ENCODE assay signal across 8 mouse cellular contexts in genomic region chr17:83213228-83213915, GRCm38 (mm10). TPM values are rescaled to one million over a fixed set of nuclear protein-coding genes. Genes with fewer than 3 reads are reported as not detected.
DNase-seq lines count a peak whose midpoint lies in the region; ATAC-seq and TF ChIP-seq lines count a peak whose summit lies in the region.

No protein-coding gene starts in this region.

- no peak for TF ChIP-seq POLR2A in thymus, adult 2 months (IDR thresholded peaks at IDR 0.05; ENCODE audit: control insufficient read depth, extremely low read depth, insufficient read depth, low read length, poor library complexity)

- H3K9ac ChIP-seq in kidney, embryonic 15.5 days: 0 out of 2 replicates have a peak overlapping the region, but pooled peaks have one; percentile 98
- H3K9ac ChIP-seq in embryonic facial prominence, embryonic 13.5 days: 0 out of 2 replicates have a peak overlapping the region, but pooled peaks have one; percentile 90
- no peak overlapping the region for H3K9ac ChIP-seq in hindbrain, postnatal 0 days (replicated peaks; ENCODE audit: low read length)
- H3K9ac ChIP-seq in midbrain, embryonic 15.5 days: no peak overlapping the region

- H3K4me2 ChIP-seq in kidney, embryonic 15.5 days: peak overlapping the region; percentile 95
- peak overlapping the region; percentile 93 for H3K4me2 ChIP-seq in embryonic facial prominence, embryonic 13.5 days
- peak overlapping the region; percentile 99; the same call in 1 of the 2 replicates for H3K4me2 ChIP-seq in hindbrain, postnatal 0 days (ENCODE audit: low read depth, low read length)
- H3K4me2 ChIP-seq in midbrain, embryonic 15.5 days: peak overlapping the region; percentile 95

- H3K9me3 ChIP-seq in kidney, embryonic 15.5 days (replicated peaks): no peaks in the 10 kb centered on the region
- no peaks in the 10 kb centered on the region for H3K9me3 ChIP-seq in embryonic facial prominence, embryonic 13.5 days
- H3K9me3 ChIP-seq in hindbrain, postnatal 0 days (ENCODE audit: low read length): no peaks in the 10 kb centered on the region
- no peaks in the 10 kb centered on the region for H3K9me3 ChIP-seq in midbrain, embryonic 15.5 days

- DNase-seq in kidney, adult 8-10 months: no peak
- DNase-seq in hindbrain, postnatal 0 days (ENCODE audit: low spot score): no peak
- DNase-seq in thymus, adult 2 months: no peak
- DNase-seq in right cerebral cortex, adult 18-20 months: no peak
- no peak for DNase-seq in lung, postnatal 36 days

- H3K36me3 ChIP-seq in kidney, embryonic 15.5 days: no peaks in the 10 kb centered on the region
- H3K36me3 ChIP-seq in embryonic facial prominence, embryonic 13.5 days: no peaks in the 10 kb centered on the region
- no peaks in the 10 kb centered on the region for H3K36me3 ChIP-seq in hindbrain, postnatal 0 days (ENCODE audit: insufficient read depth, low read length)
- H3K36me3 ChIP-seq in midbrain, embryonic 15.5 days (replicated peaks): no peaks in the 10 kb centered on the region
- H3K36me3 ChIP-seq in thymus, adult 2 months (ENCODE audit: control insufficient read depth, insufficient read depth, low read length): no peaks in the 10 kb centered on the region

- 54% methylated on average over 9 of the region's 9 CpGs for WGBS in kidney, embryonic 15.5 days
- WGBS in embryonic facial prominence, embryonic 13.5 days: 36% methylated on average over 9 of the region's 9 CpGs
- 56% methylated on average over 9 of the region's 9 CpGs for WGBS in hindbrain, postnatal 0 days
- WGBS in midbrain, embryonic 15.5 days: 46% methylated on average over 9 of the region's 9 CpGs
- 95% methylated on average over 9 of the region's 9 CpGs for WGBS in thymus, adult 2 months

- peak overlapping the region; percentile 94 for H3K27ac ChIP-seq in kidney, embryonic 15.5 days
- H3K27ac ChIP-seq in embryonic facial prominence, embryonic 13.5 days: peak overlapping the region; percentile 68
- H3K27ac ChIP-seq in hindbrain, postnatal 0 days: peak overlapping the region; percentile 88; the same call in 1 of the 2 replicates
- H3K27ac ChIP-seq in midbrain, embryonic 15.5 days: no peak overlapping the region
- no peak overlapping the region for H3K27ac ChIP-seq in thymus, adult 2 months (ENCODE audit: control insufficient read depth, insufficient read depth, low read length)

- ATAC-seq in kidney, embryonic 15.5 days (replicated peaks; ENCODE audit: low FRiP score): 0 out of 2 replicates have a peak, but pooled peaks have one; percentile 3
- peak; percentile 17; the same call in 1 of the 2 replicates for ATAC-seq in embryonic facial prominence, embryonic 13.5 days (ENCODE audit: insufficient number of reproducible peaks, insufficient read depth, low FRiP score, low TSS enrichment, low read depth)
- ATAC-seq in hindbrain, postnatal 0 days: no peak
- no peak for ATAC-seq in midbrain, embryonic 15.5 days (replicated peaks)

- no peak for TF ChIP-seq CTCF in hindbrain, postnatal 0 days (IDR thresholded peaks at IDR 0.05; ENCODE audit: low read depth)
- TF ChIP-seq CTCF in thymus, adult 2 months (IDR thresholded peaks at IDR 0.05; ENCODE audit: borderline replicate concordance, control insufficient read depth, extremely low read depth, insufficient read depth, low read length, poor library complexity): no peak

- peak overlapping the region; percentile 88 for H3K4me3 ChIP-seq in kidney, embryonic 15.5 days (replicated peaks)
- peak overlapping the region; percentile 71 for H3K4me3 ChIP-seq in embryonic facial prominence, embryonic 13.5 days
- no peak overlapping the region for H3K4me3 ChIP-seq in hindbrain, postnatal 0 days (ENCODE audit: low read length)
- H3K4me3 ChIP-seq in midbrain, embryonic 15.5 days: no peak overlapping the region
- no peak overlapping the region for H3K4me3 ChIP-seq in thymus, adult 2 months (ENCODE audit: control insufficient read depth, insufficient read depth, low read length)

- H3K4me1 ChIP-seq in kidney, embryonic 15.5 days: peaks cover 58% of the 10 kb centered on the region
- H3K4me1 ChIP-seq in embryonic facial prominence, embryonic 13.5 days: peaks cover 38% of the 10 kb centered on the region
- peaks cover 23% of the 10 kb centered on the region for H3K4me1 ChIP-seq in hindbrain, postnatal 0 days (ENCODE audit: insufficient read depth, low read length)
- peaks cover 39% of the 10 kb centered on the region for H3K4me1 ChIP-seq in midbrain, embryonic 15.5 days
- H3K4me1 ChIP-seq in thymus, adult 2 months (replicated peaks; ENCODE audit: control insufficient read depth, insufficient read depth, low read length): peaks cover 12% of the 10 kb centered on the region

- H3K27me3 ChIP-seq in kidney, embryonic 15.5 days: no peaks in the 10 kb centered on the region
- H3K27me3 ChIP-seq in embryonic facial prominence, embryonic 13.5 days: peaks cover 80% of the 10 kb centered on the region
- no peaks in the 10 kb centered on the region for H3K27me3 ChIP-seq in hindbrain, postnatal 0 days (ENCODE audit: insufficient read depth, low read length)
- peaks cover 44% of the 10 kb centered on the region for H3K27me3 ChIP-seq in midbrain, embryonic 15.5 days (replicated peaks)
- peaks cover 9% of the 10 kb centered on the region for H3K27me3 ChIP-seq in thymus, adult 2 months (ENCODE audit: control insufficient read depth, insufficient read depth, low read length)

RNA-seq across cellular contexts. Expression of gene Pkdcc, which starts 1.7 kb away (rescaled TPM):
- polyA plus RNA-seq in kidney, embryonic 15.5 days (2015; fragmentation: Nextera tagmentation; extraction: Ambion mirVana): 29.3 and 33.2 TPM in 2 replicates
- 5.6 and 8.1 TPM in 2 replicates for polyA plus RNA-seq in embryonic facial prominence, embryonic 13.5 days (2015; fragmentation: Nextera tagmentation; extraction: Ambion mirVana)
- total RNA-seq in hindbrain, postnatal 0 days (2014; rRNA removed): 61.0 and 65.5 TPM in 2 replicates
- polyA plus RNA-seq in hindbrain, postnatal 0 days (2015; fragmentation: Nextera tagmentation; extraction: Ambion mirVana): 3.3 and 3.8 TPM in 2 replicates
- polyA plus RNA-seq in midbrain, embryonic 15.5 days (2015; fragmentation: Nextera tagmentation; extraction: Ambion mirVana): 4.3 and 5.5 TPM in 2 replicates
- 37.5 and 50.8 TPM in 2 replicates for polyA plus RNA-seq in thymus, adult 2 months (2012; rRNA removed)

Comparison
In these comparisons a context has a peak if more than half of its experiments do, and no peak if none do; other contexts are left out.
1. ATAC-seq: peak in kidney, embryonic 15.5 days (single experiment) and embryonic facial prominence, embryonic 13.5 days (single experiment); none in hindbrain, postnatal 0 days (single experiment) and midbrain, embryonic 15.5 days (single experiment).
2. H3K27ac ChIP-seq: peak in kidney, embryonic 15.5 days (single experiment), embryonic facial prominence, embryonic 13.5 days (single experiment) and hindbrain, postnatal 0 days (single experiment); none in midbrain, embryonic 15.5 days (single experiment) and thymus, adult 2 months (single experiment).
3. H3K4me3 ChIP-seq: peak in kidney, embryonic 15.5 days (single experiment) and embryonic facial prominence, embryonic 13.5 days (single experiment); none in hindbrain, postnatal 0 days (single experiment), midbrain, embryonic 15.5 days (single experiment) and thymus, adult 2 months (single experiment).
4. H3K9ac ChIP-seq: peak in kidney, embryonic 15.5 days (single experiment) and embryonic facial prominence, embryonic 13.5 days (single experiment); none in hindbrain, postnatal 0 days (single experiment) and midbrain, embryonic 15.5 days (single experiment).
5. Peak in every context shown above with its lines, with median percentiles within 50 percentile points of each other: H3K4me2 ChIP-seq.